Mouse (Mus musculus): ENCODE data around the gene Utf1.

- no peak for TF ChIP-seq POLR2A (IDR thresholded peaks at IDR 0.05; ENCODE audit: borderline replicate concordance, insufficient read depth, low read length)
- TF ChIP-seq CTCF (IDR thresholded peaks at IDR 0.05; ENCODE audit: borderline replicate concordance, insufficient read depth, low read depth, low read length): no peak
Measured at GRCm38 (mm10) chr7:139956658-139957057, 13.1 kb downstream of the Utf1 start.
